Mouse (Mus musculus) embryonic fibroblast, embryonic 13.5 days (primary cell): ENCODE measurements at regions not wholly inside any gene's neighbourhood (a gene's known extent, or its start where the extent isn't known, plus 50 kb on each side); places are given as distances from the start of the nearest gene placed in this dataset.

Experiments
- CTCF ChIP-seq: IDR thresholded peaks from 2 replicates; pipeline ENCODE4 v1.5.1; 2011; ENCODE audit warnings: mild to moderate bottlenecking, control low read depth, low read length, moderate library complexity, borderline replicate concordance; ENCODE audit not compliant: insufficient read depth
- POLR2A ChIP-seq: IDR thresholded peaks from 2 replicates; pipeline ENCODE4 v1.6.1; 2011; ENCODE audit warnings: low read depth, mild to moderate bottlenecking, control low read depth, low read length, moderate library complexity

- no peak for TF ChIP-seq POLR2A
- no peak for TF ChIP-seq CTCF
Measured at GRCm38 (mm10) chr11:44235456-44235855, 164.4 kb upstream of the Il12b start.
